Mouse (Mus musculus): ENCODE measurements around the gene Sh2b2.
A peak's percentile ranks its signal among the peaks of the same experiment; 100 is the strongest.
"Not testable (repeated sequence)": the region's sequence is repeated elsewhere in the genome, so short reads cannot be mapped to it uniquely, and the experiment has no call there.

Sh2b2 gene

GRCm38 (mm10) chr5:136240381-136240780 lies 6.0 kb downstream of the Sh2b2 start:
- no peak for DNase-seq (ENCODE audit: low spot score)

DNA sequence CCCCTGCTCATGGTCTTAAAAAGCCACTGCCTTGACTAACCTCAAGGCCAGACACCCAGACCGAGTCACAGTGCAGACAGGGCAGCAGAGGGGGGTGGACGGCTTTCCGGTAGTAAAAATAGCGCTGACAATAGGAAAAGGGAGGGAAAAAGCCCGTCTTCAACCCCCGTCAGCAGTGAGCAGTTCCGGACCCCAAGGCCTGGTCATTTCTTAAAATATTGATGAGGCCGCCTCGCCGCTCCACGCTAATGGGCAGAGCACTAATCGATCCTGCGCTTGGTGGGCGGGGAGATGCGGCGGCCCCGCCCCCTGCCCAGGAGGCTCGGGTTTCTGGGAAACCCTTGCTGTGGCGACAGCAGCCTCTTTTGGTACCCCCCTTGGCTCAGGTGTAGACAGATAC lies 8.7 kb downstream of the Sh2b2 start:
- no peak for DNase-seq (ENCODE audit: low spot score)

- DNase-seq (ENCODE audit: low spot score), result no peak
Observed at GRCm38 (mm10) chr5:136236611-136237010, 9.7 kb downstream of the Sh2b2 start.

DNA sequence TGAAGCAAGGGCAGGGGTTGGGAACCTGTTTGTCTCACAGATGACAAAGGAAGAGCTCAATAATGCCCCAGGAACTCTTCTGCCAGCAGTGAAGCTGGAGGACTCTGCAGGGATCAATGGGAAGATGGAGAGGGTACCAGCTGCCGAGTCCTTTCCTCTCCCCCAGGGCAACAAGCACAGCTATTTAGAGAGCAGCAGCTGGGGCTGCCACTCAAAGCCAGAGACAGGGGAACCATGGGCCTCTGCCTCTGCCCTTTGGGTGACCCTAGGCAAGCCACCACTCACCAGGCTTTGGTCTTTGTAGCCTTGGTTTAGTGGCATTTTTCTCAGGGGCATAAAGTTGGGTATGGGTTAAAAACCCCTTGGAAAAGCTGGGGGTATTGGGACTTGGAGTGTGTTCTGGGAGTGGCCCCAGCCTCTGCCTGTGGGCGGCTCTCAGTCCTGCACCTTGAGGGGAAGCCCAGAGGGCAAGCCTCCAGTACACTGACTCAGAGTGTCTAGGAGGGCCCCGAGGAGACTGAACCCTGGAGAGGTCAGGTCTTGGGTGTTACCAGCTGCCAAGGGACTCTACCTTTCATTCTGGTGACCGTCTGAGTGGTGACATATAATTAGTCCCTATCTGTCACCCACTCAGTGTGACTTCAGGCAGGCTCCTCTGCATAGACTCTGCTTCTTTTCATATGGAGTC lies 15.9 kb downstream of the Sh2b2 start:
- DNase-seq (ENCODE audit: low spot score), result no peak

DNA sequence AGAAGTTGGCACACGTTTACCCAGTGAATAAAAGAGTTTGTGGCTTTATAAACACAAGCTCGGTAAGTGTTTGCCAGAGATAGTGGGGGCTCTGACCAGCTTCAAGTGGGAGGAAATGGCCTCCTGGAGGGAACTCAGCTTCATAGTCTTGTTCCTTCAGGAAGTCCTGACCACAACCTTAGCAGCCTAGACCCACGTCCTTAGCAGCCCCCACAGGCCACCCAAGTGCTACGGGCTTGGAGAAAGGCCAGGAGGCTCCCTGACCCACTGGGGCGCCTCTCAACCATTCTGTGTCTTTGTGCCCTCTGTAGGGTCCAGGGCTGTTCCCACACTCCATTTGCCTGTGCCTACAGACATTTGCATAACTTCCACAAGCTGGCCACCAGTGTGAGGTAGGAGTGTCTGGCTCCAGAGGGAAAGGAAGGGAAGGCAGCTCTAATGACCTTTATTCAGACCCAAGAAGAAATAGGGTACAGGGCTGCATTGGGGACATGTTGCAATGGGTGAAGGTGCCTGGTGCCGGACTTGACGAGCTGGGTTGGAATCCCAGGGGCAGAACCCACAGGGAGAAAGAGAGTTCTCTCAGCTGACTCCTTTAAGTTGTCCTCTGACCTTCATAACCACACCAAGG lies 20.0 kb downstream of the Sh2b2 start:
- no peak for DNase-seq (ENCODE audit: low spot score)

DNA sequence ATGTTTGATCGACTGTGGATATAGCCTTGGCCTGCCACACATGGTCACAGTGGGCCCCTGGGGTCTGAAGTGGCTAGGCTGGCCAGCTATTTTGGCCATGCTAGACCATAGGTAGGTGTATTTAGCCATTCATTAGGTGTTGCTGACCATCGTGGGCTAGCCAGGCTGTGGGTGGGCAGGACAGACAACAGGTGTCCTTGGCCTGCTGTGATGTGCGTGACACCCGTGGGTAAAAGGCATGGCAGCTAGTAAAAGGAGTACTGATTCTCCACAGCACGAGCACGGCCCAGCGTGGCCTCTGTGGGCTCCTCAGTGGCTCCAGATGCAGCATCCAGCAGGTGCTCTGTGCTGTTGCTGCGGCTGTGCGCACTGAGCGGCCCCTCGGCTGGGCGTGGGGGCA lies 27.8 kb downstream of the Sh2b2 start:
- DNase-seq (ENCODE audit: low spot score), result no peak

- DNase-seq (ENCODE audit: low spot score), result no peak
Observed at GRCm38 (mm10) chr5:136217932-136218381, 28.4 kb downstream of the Sh2b2 start.

- DNase-seq (ENCODE audit: low spot score), result no peak
Observed at GRCm38 (mm10) chr5:136217004-136217665, 29.2 kb downstream of the Sh2b2 start.

DNA sequence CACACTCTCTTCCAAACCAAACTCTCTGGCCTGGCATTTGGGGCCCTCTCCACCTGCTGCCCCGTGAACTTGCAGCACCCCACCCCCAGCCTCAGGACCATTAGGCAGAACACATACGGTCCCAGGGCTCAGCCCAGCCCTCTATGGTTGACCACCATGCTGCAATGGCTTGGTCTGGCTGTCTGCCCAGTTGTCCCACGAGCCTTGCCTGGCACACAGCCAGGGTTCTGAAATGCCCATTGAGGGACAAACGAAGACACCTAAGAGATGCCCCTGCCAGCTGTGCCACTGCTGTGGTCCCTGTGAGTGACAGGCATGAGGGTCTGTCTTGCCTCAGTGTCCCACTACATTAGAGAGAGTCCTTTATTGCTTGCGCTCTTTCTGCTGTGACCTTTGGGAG lies 30.4 kb downstream of the Sh2b2 start:
- no peak for DNase-seq (ENCODE audit: low spot score)

DNA sequence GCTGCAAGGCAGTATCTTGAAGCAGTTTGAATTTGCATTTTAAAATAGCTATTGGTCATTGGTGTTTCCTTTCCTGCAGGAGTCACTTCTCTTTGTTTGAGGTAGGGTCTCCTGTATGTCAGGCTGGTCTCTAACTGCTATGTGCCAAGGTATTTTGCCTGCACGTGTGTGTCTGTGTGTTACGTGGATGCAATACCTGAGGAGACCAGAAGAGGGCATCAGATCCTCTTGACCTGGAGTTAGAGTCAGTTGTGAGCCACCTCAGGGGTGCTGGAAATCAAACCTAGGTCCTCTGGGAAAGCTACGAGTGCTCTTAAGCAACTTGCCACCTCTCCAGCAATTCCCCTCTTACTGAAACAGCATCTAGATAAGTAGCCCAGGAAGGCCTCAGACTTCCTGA lies 31.1 kb downstream of the Sh2b2 start:
- no peak for DNase-seq (ENCODE audit: low spot score)

DNA sequence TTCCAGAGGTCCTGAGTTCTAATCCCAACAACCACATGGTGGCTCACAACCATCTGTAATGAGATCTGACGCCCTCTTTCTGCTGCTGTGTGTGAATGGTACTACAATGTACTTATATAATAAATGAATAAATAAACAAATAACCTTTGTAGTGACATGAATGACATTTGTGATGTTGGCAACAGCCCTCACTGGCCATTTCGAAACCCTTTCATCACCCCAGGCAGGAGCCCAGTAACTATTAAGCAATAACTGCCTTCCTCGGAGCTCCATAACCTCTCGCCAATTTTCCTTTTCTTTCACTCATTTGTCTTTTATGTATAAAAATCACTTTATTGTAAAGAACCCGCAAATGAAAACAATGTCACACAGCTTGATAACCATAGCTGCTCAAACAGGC lies 32.6 kb downstream of the Sh2b2 start:
- no peak for DNase-seq (ENCODE audit: low spot score)

- no peak for DNase-seq (ENCODE audit: low spot score)
Observed at GRCm38 (mm10) chr5:136212716-136213115, 33.6 kb downstream of the Sh2b2 start.

DNA sequence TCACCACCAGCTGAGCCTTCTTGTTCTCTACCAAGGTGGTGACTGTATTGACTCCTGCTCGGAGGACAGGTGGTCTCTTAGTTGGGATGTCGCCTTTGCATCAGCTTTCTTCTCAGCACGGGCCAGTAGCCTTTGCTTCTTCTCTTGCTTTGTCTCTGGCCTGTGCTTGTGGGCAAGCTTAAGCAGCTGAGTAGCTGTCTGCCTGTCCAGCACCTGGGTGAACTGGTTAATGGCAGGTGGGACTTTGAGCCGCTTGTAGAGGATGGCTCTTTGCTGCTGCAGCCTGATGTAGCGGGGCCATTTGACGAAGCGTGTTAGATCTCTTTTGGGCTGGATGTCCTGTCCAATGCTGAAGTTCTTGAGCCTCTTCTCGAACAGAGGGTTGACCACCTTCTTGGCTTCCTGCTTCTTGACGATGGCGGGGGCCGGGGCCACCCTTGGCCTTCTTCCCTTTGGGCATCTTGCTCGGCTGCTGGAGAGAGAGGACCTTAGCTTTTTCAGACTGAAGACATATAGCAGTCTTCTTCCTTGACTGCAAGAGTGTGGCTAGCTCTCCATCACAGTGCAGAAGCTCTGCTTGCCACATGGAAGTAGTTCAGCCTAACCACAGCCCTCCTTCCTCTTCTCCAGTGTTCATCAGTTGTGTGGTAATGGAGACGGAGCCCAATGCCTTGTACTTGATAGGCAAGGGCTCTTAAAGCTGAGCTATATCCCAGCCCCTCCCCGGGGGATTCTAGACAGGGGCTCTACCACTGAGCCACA lies 34.8 kb downstream of the Sh2b2 start:
- DNase-seq (ENCODE audit: low spot score), result not testable (repeated sequence)

GRCm38 (mm10) chr5:136210549-136210948 lies 35.8 kb downstream of the Sh2b2 start:
- no peak for DNase-seq (ENCODE audit: low spot score)

GRCm38 (mm10) chr5:136201832-136202231 lies 44.5 kb downstream of the Sh2b2 start:
- peak; percentile 60 for DNase-seq (ENCODE audit: low spot score)

DNA sequence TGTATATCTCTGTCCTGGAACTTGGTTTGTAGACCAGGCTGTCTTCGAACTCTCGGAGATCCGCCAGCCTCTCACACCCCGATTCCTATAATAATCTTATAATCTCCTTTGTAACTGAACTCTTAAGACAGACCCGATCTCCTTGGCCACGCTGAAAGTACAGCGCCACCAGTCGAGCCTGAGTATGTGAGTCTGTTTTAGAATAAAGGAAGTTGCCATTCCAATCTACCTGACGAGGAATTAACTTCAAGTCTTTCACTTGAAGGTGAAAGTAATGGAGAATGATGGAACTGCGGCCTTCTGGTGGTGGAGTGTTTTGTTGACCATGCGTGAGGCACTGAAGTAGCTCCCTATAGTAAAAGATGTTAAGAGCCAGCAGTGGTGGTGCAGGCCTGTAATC lies 46.8 kb downstream of the Sh2b2 start:
- no peak for DNase-seq (ENCODE audit: low spot score)

DNA sequence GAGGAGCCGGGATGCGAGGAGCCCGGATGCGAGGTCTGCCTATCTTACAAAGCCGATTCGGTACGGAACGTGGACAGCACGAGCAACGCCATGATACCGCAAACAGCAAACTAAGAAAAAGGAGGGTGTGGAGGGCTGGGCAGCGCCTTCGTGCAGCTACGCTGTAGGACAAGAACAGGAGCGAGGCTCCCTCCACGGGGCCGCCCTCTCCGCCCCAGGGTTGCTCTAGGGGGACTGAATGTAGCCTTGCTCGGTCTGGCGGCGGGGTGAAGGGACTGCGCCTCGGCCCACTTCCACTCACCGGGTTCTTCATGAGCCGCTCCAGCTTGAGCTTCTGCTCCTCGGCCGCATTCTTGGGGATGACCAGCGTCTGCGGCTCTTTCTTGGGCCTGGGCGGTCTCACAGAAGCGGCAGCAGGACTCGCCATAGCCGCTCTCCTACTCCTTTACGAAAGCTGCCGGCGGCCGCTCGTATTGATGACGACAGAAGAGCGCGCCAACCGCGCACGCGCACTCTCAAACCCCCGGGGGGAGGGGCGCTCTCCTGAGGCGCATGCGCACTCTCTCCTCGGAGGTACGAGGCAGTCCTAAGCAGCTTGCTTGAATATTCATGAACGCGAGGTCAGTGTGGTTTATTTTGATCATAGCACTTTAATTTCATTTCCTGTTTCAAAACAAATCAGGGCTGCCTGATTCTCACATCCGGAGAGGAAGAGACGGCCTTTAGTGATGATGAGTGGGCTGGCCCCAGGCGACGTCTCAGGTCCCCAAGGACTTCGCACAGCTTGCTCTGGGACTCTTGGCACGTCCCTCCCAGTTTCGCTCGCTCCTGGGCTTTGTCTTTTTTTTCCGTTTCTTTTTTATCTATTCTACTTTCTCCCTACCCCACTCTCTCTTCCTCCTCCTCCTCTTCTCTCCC lies 47.6 kb downstream of the Sh2b2 start, which contains the start of gene Prkrip1:
Prkrip1 (minus strand) TSS at position 490 of the 918 bp plus-strand sequence.
- peak; percentile 93 for DNase-seq (ENCODE audit: low spot score)

DNA sequence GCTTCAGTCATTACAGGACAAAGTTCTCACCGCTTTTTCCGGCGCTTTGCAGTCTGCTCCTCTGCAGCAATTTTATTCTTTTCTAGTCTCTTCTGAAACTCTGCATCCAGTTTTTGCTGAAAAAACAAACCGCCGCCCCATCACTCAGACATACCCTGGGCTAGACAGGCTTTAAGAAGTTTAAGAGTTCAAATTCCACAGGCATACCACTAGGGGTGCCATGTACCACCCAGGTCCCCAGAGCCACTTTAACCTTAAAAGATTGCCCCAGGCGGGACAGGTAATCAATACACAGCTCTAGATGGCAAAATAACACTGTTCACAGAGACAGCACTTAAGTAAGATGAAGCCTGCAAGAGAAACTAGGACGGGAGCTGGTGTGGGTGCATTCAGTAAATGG lies 54.5 kb downstream of the Sh2b2 start:
- DNase-seq (ENCODE audit: low spot score), result no peak

DNA sequence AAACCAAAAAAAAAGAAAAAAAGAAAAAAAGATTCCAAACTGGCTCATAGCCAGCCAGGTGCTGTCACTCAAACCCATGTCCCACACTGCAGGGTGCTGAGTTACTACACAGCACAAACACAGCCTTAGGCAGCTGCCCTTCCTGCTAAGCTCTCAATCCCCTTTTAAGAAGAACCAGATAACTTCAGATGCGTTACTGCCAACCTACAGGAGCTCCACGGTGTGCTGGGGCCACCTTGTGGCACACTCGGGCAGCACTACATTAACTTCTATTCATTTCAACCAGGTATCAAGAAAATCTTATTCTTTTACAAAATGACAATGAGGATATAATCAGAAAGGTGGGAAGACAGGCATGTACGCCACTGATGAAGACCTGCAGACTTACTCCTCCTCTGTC lies 59.6 kb downstream of the Sh2b2 start:
- DNase-seq (ENCODE audit: low spot score), result peak; percentile 39

DNA sequence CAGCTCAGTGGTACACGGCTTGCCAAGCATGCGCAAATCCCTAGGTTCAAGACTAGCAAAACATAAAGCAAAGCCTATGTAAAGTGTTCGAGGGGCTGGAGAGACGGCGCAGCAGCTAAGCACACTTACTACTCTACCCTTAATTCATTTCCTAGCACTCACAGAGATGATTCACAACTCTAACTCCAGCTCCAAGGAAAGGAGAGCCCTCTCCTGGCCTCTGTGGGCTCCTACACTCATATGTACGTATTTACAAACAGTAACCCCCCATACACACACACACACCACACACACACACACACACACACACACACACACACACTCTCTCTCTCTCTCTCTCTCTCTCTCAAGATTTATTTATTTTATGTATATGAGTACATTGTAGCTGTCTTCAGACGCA lies 62.6 kb downstream of the Sh2b2 start:
- DNase-seq (ENCODE audit: low spot score), result no peak

GRCm38 (mm10) chr5:136182830-136183229 lies 63.5 kb downstream of the Sh2b2 start:
- DNase-seq (ENCODE audit: low spot score), result no peak
